Mouse (Mus musculus) brain, embryonic 14.5 days (tissue): ENCODE results near the gene Pip4k2a. TPM values are rescaled to one million over a fixed set of nuclear protein-coding genes. Genes with fewer than 3 reads are reported as not detected.
A peak's percentile ranks its signal among the peaks of the same experiment; 100 is the strongest.
"Not testable (repeated sequence)": the region's sequence is repeated elsewhere in the genome, so short reads cannot be mapped to it uniquely, and the experiment has no call there.

ENCODE experiments used
- DNase-seq: peaks from one replicate; pipeline ENCODE4 v3.0.0-alpha.2; 2011; ENCODE audit warnings: low read depth
- CTCF ChIP-seq: fragments of 200-500 bp; IDR thresholded peaks from 2 replicates; pipeline ENCODE4 v1.5.1; 2012; ENCODE audit warnings: inconsistent platforms, mild to moderate bottlenecking, moderate library complexity, borderline replicate concordance; ENCODE audit not compliant: insufficient read depth, insufficient read length; ENCODE audit errors: extremely low read depth
- POLR2A ChIP-seq: fragments of 200-500 bp; IDR thresholded peaks from 2 replicates; pipeline ENCODE4 v1.6.1; 2012; ENCODE audit warnings: mild to moderate bottlenecking, inconsistent platforms, borderline replicate concordance; ENCODE audit not compliant: poor library complexity, insufficient read depth, insufficient read length, severe bottlenecking; ENCODE audit errors: extremely low read depth
- polyA plus RNA-seq: library from polyadenylated mRNA; depleted of rRNA; stranded (reverse); fragments of >200 nt; gene quantifications from 2 replicates; pipeline ENCODE4 v1.2.3, GENCODE M21; 2012

Gene Pip4k2a
- polyA plus RNA-seq, 1 experiment, result 17.9 TPM

GRCm38 (mm10) chr2:18903301-18904068 is 94.4 kb downstream of the Pip4k2a start:
- TF ChIP-seq POLR2A (no peak), CTCF (no peak)
- DNase-seq, result no peak

GRCm38 (mm10) chr2:18901133-18901532 is 96.8 kb downstream of the Pip4k2a start:
- TF ChIP-seq POLR2A (no peak), CTCF (no peak)

GRCm38 (mm10) chr2:18900635-18901034 is 97.3 kb downstream of the Pip4k2a start:
- TF ChIP-seq CTCF (no peak), POLR2A (no peak)
- no peak for DNase-seq

More at GRCm38 (mm10) chr2:18901133-18901532, 96.8 kb downstream of the Pip4k2a start:
- no peak for DNase-seq

- DNase-seq, result peak; percentile 28
- no peak for TF ChIP-seq POLR2A
- TF ChIP-seq CTCF, result no peak
These were observed 100.1 kb downstream of the Pip4k2a start for GRCm38 (mm10) chr2:18897742-18898256.

GRCm38 (mm10) chr2:18896015-18896414 is 101.9 kb downstream of the Pip4k2a start:
- no peak for DNase-seq
- TF ChIP-seq POLR2A (no peak), CTCF (no peak)

GRCm38 (mm10) chr2:18893336-18893735 is 104.6 kb downstream of the Pip4k2a start:
- not testable (repeated sequence) for DNase-seq

- no peak for TF ChIP-seq POLR2A
- no peak for TF ChIP-seq CTCF
- no peak for DNase-seq
These were observed 105.9 kb downstream of the Pip4k2a start for GRCm38 (mm10) chr2:18891991-18892537.

- DNase-seq, result peak; percentile 81
- no peak for TF ChIP-seq POLR2A
- no peak for TF ChIP-seq CTCF
These were observed 107.5 kb downstream of the Pip4k2a start for GRCm38 (mm10) chr2:18890227-18891001.

- no peak for TF ChIP-seq POLR2A
- no peak for TF ChIP-seq CTCF
- DNase-seq, result no peak
These were observed 113.6 kb downstream of the Pip4k2a start for GRCm38 (mm10) chr2:18884277-18884676.

GRCm38 (mm10) chr2:18874626-18875025 is 123.3 kb downstream of the Pip4k2a start:
- TF ChIP-seq CTCF (no peak), POLR2A (no peak)
- DNase-seq, result no peak

- no peak for DNase-seq
- TF ChIP-seq CTCF (no peak), POLR2A (no peak)
These were observed 123.9 kb downstream of the Pip4k2a start for GRCm38 (mm10) chr2:18874063-18874462.

- no peak for DNase-seq
- TF ChIP-seq CTCF (no peak), POLR2A (no peak)
These were observed 124.5 kb downstream of the Pip4k2a start for GRCm38 (mm10) chr2:18873440-18873839.

GRCm38 (mm10) chr2:18872797-18873196 is 125.1 kb downstream of the Pip4k2a start:
- peak; percentile 82 for DNase-seq
- TF ChIP-seq CTCF, result peak; percentile 67; the same call in 1 of the 2 replicates
- TF ChIP-seq POLR2A, result no peak
